Mouse (Mus musculus) hindbrain, embryonic 12.5 days (tissue): ENCODE measurements at regions not wholly inside any gene's neighbourhood (a gene's known extent, or its start where the extent isn't known, plus 50 kb on each side); places are given as distances from the start of the nearest gene placed in this dataset.
A peak's percentile ranks its signal among the peaks of the same experiment; 100 is the strongest.

Source experiments
- ATAC-seq: fragments of 200-750 bp; cut with Nextera tagmentation; 2 replicates; pipeline ENCODE4 v1.8.0; 2017; ENCODE audit warnings: moderate TSS enrichment; ENCODE audit not compliant: low FRiP score
- H3K27ac ChIP-seq: fragments of 300-500 bp; sonication (generic); 2 replicates; pipeline ENCODE4 v1.5.1; 2016; ENCODE audit warnings: mild to moderate bottlenecking
- H3K27me3 ChIP-seq: fragments of 300-500 bp; sonication (generic); 2 replicates; pipeline ENCODE4 v1.6.1; 2016; ENCODE audit warnings: mild to moderate bottlenecking
- H3K36me3 ChIP-seq: fragments of 300-500 bp; sonication (generic); 2 replicates; pipeline ENCODE4 v1.6.1; 2016; ENCODE audit warnings: mild to moderate bottlenecking
- H3K4me1 ChIP-seq: fragments of 300-500 bp; sonication (generic); 2 replicates; pipeline ENCODE4 v1.6.1; 2016
- H3K4me2 ChIP-seq: fragments of 300-500 bp; sonication (generic); replicated peaks from 2 replicates; pipeline ENCODE4 v1.6.1; 2016; ENCODE audit warnings: mild to moderate bottlenecking
- H3K4me3 ChIP-seq: fragments of 300-500 bp; sonication (generic); 2 replicates; pipeline ENCODE4 v1.5.1; 2016; ENCODE audit warnings: mild to moderate bottlenecking
- H3K9ac ChIP-seq: fragments of 300-500 bp; sonication (generic); 2 replicates; pipeline ENCODE4 v1.6.1; 2016; ENCODE audit warnings: mild to moderate bottlenecking, moderate library complexity
- H3K9me3 ChIP-seq: fragments of 300-500 bp; sonication (generic); replicated peaks from 2 replicates; pipeline ENCODE4 v1.6.1; 2016; ENCODE audit warnings: mild to moderate bottlenecking
- WGBS: fragments of 180-500 bp; shearing (Covaris S2); methylation state at CpG from one replicate; pipeline ENCODE4 v1.1.7; 2016; 5-methylcytosine and 5-hydroxymethylcytosine counted together

DNA sequence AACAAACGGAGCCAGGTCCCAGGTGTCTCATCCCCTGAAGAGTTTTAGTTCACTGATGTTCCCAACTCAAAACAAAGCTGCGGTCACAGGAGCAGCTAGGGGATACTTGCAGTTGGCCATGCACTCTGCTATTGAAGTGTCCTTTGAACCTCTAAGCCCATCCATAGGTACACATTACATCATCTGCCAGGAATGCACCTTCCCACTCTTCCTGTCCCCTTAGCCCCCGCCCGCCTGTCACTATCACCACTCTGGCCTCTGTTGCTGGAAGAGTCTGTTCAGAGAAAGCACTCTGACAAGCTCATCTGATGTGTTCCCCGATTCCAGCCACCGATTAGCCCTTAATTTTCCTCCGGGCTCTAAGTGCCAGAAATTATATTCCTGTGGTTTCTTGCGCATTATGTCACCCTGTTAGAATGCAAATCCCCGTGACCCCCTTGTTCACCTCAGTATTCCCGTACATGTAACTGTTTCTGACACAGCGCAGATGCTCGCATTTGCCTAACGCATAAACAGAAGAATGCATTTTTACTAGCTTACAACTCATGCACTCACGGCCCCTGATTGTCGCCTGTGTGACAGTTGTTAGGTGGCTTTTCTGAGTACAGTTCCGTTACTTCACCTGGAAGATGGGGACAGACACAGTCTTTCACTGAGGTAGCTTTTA is 93.8 kb downstream of the Gm11011 start:
- H3K27ac ChIP-seq, result no peak overlapping the region
- H3K4me2 ChIP-seq, result no peak overlapping the region
- 73% methylated on average over 16 of the region's 16 CpGs for WGBS
- 0 out of 2 replicates have a peak, but pooled peaks cover 6% of the 10 kb centered on the region for H3K4me1 ChIP-seq
- no peak for ATAC-seq
- no peaks in the 10 kb centered on the region for H3K36me3 ChIP-seq
- no peak overlapping the region for H3K4me3 ChIP-seq
- H3K9me3 ChIP-seq, result no peaks in the 10 kb centered on the region
- H3K9ac ChIP-seq, result no peak overlapping the region
- H3K27me3 ChIP-seq, result 0 out of 2 replicates have a peak, but pooled peaks cover 2% of the 10 kb centered on the region

- H3K9me3 ChIP-seq, result no peaks in the 10 kb centered on the region
- 74% methylated on average over 8 of the region's 8 CpGs for WGBS
- H3K9ac ChIP-seq, result no peak overlapping the region
- H3K4me3 ChIP-seq, result no peak overlapping the region
- no peaks in the 10 kb centered on the region for H3K36me3 ChIP-seq
- no peaks in the 10 kb centered on the region for H3K27me3 ChIP-seq
- no peak overlapping the region for H3K4me2 ChIP-seq
- H3K4me1 ChIP-seq, result peaks cover 6% of the 10 kb centered on the region; the same call in 1 of the 2 replicates
- H3K27ac ChIP-seq, result 0 out of 2 replicates have a peak overlapping the region, but pooled peaks have one; percentile 57
- ATAC-seq, result no peak
Measured at GRCm38 (mm10) chr2:169483934-169484333, 103.6 kb downstream of the Gm11011 start.

DNA sequence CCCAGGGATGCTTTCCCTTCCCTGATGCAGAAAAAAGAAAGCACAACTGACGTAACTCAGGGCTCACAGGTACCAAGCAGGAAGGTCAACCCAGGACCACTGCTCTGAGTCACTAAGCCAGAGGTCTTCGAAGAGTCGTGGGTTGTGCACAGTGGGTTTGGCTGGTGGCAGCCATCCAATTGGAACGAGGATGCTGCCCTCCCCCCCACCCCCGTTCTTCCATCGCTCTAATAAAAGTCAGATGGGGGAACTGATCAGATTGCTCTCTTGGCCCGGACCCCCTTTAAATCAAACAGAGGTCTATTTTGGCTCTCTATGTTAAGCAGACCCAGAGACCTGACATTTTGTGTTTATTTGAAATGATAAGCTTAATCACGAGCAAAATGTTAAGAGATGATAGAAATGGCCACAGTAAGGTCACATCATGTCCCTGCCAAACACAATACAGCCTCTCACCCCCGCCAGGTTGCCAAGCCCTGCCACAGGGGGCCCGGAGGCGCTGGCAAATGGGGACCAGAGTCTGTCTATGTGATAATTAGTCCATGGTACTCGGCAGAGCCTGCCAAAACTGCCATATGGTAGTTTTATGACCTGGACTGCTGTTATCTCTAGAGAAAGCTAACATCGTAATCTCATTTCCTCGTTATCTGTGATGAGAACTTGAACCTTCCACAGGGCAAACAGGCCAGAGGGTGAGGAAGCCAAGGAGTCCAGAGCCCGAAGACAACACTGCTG is 105.6 kb downstream of the Gm11011 start:
- ATAC-seq, result no peak
- no peak overlapping the region for H3K4me3 ChIP-seq
- H3K4me2 ChIP-seq, result no peak overlapping the region
- H3K27ac ChIP-seq, result no peak overlapping the region
- H3K27me3 ChIP-seq, result no peaks in the 10 kb centered on the region; the same call in 1 of the 2 replicates
- peaks cover 6% of the 10 kb centered on the region; the same call in 1 of the 2 replicates for H3K4me1 ChIP-seq
- H3K36me3 ChIP-seq, result no peaks in the 10 kb centered on the region
- H3K9me3 ChIP-seq, result no peaks in the 10 kb centered on the region
- H3K9ac ChIP-seq, result no peak overlapping the region
- WGBS, result 71% methylated on average over 15 of the region's 15 CpGs

- no peak overlapping the region for H3K9ac ChIP-seq
- peak; percentile 64; the same call in 1 of the 2 replicates for ATAC-seq
- H3K4me3 ChIP-seq, result no peak overlapping the region
- peaks cover 7% of the 10 kb centered on the region; the same call in 1 of the 2 replicates for H3K4me1 ChIP-seq
- no peaks in the 10 kb centered on the region; the same call in 1 of the 2 replicates for H3K27me3 ChIP-seq
- no peaks in the 10 kb centered on the region for H3K9me3 ChIP-seq
- H3K36me3 ChIP-seq, result no peaks in the 10 kb centered on the region
- H3K27ac ChIP-seq, result peak overlapping the region; percentile 31
- 35% methylated on average over 9 of the region's 9 CpGs for WGBS
- no peak overlapping the region for H3K4me2 ChIP-seq
Measured at GRCm38 (mm10) chr2:169474418-169475112, 113.0 kb downstream of the Gm11011 start.

DNA sequence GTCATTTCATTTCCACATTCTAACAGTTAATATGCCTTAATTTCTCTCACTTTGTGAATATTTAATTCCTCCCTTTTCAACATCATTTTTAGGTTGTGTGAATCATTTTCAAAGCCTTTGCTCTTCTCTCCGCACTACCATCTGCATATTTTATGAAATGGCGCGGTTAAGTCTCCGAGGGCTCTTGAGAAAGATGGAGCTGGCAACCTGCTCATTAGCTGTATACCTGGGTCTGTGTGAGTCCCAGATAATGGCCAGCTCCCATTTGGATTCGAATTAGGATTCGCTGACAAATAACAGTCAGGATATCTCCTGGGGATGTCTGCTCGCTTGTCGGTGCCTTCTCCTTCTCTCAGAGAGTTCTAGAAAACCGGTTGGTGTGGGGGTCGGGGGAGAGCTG is 118.0 kb downstream of the Gm11011 start:
- Histone ChIP-seq H3K9ac (no peak overlapping the region), H3K4me3 (no peak overlapping the region), H3K4me2 (no peak overlapping the region), H3K36me3 (no peaks in the 10 kb centered on the region), H3K4me1 (peaks cover 3% of the 10 kb centered on the region; the same call in 1 of the 2 replicates), H3K27me3 (no peaks in the 10 kb centered on the region), H3K9me3 (no peaks in the 10 kb centered on the region), H3K27ac (no peak overlapping the region)
- ATAC-seq, result no peak
- WGBS, result 84% methylated on average over 10 of the region's 10 CpGs

DNA sequence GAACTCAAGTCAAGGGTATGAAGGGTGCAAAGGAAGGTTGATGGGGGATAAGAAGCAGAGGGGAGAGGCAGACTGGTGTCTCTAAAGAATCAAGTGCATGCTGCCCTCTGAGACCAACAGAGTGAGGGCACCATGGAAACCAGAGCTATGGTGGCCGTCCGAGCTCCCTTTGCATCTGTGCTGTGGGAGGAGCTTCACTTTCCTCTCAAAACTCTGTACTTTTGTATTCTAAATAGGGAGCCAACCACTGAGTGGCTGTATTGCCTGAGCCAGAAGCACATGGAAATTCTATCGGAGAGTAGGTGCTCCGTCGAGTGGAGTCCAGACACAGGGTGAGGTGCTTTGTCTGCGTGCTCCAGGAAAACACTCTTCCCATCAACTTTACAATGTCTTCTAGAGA is 119.9 kb downstream of the Gm11011 start:
- Histone ChIP-seq H3K4me3 (no peak overlapping the region), H3K9me3 (no peaks in the 10 kb centered on the region), H3K4me1 (no peaks in the 10 kb centered on the region), H3K9ac (no peak overlapping the region), H3K36me3 (no peaks in the 10 kb centered on the region), H3K27me3 (no peaks in the 10 kb centered on the region), H3K4me2 (no peak overlapping the region), H3K27ac (no peak overlapping the region)
- WGBS, result 78% methylated on average over 6 of the region's 6 CpGs
- no peak for ATAC-seq

DNA sequence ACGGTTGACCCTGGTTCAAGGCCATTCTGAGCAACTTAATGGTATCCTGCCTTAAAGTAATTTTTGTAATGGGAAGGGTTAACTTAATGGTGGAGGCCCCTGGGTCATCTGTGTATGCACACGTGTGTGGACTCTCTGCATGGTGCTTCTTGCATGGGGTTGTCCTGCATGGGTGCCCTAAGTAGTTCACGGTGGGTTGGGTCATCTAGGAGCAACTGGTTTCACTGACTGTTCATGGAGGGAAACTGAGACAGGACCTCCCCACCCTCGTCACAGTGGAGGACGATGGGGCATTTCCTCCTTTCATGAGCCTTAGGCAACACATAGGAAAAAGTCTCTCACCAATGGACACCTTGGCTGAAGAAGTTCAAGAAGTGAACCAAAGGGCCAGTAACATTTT is 123.4 kb downstream of the Gm11011 start:
- no peak overlapping the region for H3K4me3 ChIP-seq
- no peaks in the 10 kb centered on the region for H3K27me3 ChIP-seq
- no peak overlapping the region for H3K27ac ChIP-seq
- H3K9ac ChIP-seq, result no peak overlapping the region
- H3K4me2 ChIP-seq, result no peak overlapping the region
- H3K9me3 ChIP-seq, result no peaks in the 10 kb centered on the region
- ATAC-seq, result no peak
- WGBS, result 85% methylated on average over 5 of the region's 5 CpGs
- no peaks in the 10 kb centered on the region for H3K36me3 ChIP-seq
- no peaks in the 10 kb centered on the region for H3K4me1 ChIP-seq

DNA sequence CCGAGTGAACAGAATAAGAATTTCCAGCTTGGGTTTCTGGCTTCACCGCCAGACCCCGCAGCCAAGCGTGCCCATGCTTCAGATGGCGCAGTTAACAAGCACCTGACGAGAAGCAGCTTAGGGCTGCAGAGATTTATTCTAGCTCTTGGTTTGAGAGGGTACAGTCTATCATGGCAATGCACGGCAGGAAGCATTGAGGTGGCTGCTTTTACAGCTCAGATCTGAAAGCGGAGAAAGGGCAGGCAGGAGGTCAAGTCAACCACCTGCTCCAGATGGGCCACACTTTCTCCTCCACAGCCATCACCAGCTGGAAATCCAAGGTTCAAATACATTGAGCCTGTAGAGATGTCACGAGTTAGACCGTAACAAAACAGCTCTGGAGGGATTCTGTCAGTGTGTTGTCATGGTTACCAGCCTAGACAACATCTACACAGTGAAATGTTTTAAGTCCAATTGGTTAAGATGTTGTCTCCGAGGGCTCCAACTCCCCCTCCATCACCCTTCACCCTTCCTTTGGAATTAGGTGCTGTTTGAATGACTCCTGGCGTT is 126.0 kb downstream of the Gm11011 start:
- Histone ChIP-seq H3K27ac (no peak overlapping the region), H3K27me3 (no peaks in the 10 kb centered on the region), H3K4me2 (no peak overlapping the region), H3K4me1 (no peaks in the 10 kb centered on the region), H3K9me3 (no peaks in the 10 kb centered on the region), H3K4me3 (no peak overlapping the region), H3K9ac (no peak overlapping the region), H3K36me3 (no peaks in the 10 kb centered on the region)
- no peak for ATAC-seq
- 64% methylated on average over 12 of the region's 12 CpGs for WGBS

DNA sequence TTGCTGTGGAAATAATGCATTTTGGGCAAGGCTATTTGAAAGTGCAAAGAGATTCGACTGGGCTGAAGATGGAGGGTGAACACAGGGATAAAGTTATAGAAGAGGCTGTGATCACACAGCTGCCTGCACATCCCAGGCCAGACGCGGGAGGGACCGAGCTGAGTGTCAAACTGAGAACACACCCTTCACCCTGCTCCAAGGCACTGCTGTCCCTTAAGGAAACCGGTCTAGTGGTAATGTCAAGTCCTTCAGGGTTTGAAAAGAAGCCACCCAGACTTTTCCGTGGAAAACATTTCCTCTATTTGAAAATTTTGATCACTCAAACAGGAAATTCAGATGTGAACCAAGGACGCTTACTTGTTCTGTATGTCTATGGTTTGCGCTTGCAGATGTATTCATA is 134.6 kb downstream of the Gm11011 start:
- Histone ChIP-seq H3K4me3 (no peak overlapping the region), H3K36me3 (no peaks in the 10 kb centered on the region), H3K27ac (no peak overlapping the region), H3K9me3 (no peaks in the 10 kb centered on the region), H3K4me1 (no peaks in the 10 kb centered on the region), H3K4me2 (no peak overlapping the region), H3K27me3 (no peaks in the 10 kb centered on the region), H3K9ac (no peak overlapping the region)
- ATAC-seq, result no peak
- WGBS, result 92% methylated on average over 8 of the region's 8 CpGs

GRCm38 (mm10) chr2:169450801-169451200 is 136.7 kb downstream of the Gm11011 start:
- H3K4me3 ChIP-seq, result no peak overlapping the region
- H3K36me3 ChIP-seq, result no peaks in the 10 kb centered on the region
- H3K9me3 ChIP-seq, result no peaks in the 10 kb centered on the region
- no peaks in the 10 kb centered on the region for H3K27me3 ChIP-seq
- H3K9ac ChIP-seq, result no peak overlapping the region
- no peak overlapping the region for H3K4me2 ChIP-seq
- no peak for ATAC-seq
- H3K27ac ChIP-seq, result no peak overlapping the region
- peaks cover 4% of the 10 kb centered on the region for H3K4me1 ChIP-seq
- WGBS, result 88% methylated on average over 6 of the region's 6 CpGs

DNA sequence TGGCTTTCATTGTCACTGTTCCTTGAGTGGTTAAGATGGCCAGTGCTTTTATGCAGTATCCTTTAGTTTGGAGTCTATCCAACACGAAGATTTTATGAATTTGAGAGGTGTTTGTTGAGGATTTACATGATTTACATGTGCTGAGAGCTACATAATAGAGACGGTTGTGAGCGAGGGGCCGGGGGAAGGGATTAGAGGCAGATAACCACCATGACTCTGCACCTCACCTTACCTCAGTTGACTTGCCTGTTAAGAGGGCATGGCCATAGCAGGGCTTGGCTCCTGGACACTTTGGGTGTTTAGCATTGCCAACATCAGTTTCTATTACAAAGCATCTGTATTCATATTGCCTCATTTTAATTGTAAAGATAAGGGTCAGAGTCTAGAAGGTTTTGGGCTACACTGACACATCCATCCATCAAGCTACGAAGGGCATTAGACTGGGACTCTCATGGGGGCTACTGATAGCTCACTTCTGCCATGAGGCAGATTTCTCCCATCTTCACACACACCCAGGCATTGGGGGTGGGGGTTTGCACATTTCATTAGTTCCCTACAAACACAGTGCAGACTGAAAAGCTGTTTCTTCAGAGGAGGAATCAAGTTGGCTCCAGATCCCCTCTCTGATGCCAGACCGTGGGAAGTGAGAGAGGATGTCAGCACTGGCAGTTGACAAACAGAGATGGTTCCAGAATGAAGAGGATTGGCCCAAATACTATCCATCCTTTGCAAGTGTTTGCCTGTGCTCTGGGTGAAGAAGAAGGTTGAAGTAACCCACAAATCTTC is 139.9 kb downstream of the Gm11011 start:
- no peak for ATAC-seq
- no peaks in the 10 kb centered on the region for H3K9me3 ChIP-seq
- H3K4me1 ChIP-seq, result peaks cover 8% of the 10 kb centered on the region
- H3K4me3 ChIP-seq, result no peak overlapping the region
- WGBS, result 77% methylated on average over 6 of the region's 6 CpGs
- no peaks in the 10 kb centered on the region for H3K27me3 ChIP-seq
- H3K4me2 ChIP-seq, result no peak overlapping the region
- no peak overlapping the region for H3K9ac ChIP-seq
- no peak overlapping the region for H3K27ac ChIP-seq
- no peaks in the 10 kb centered on the region for H3K36me3 ChIP-seq
